Mouse (Mus musculus): ENCODE data around the gene Smc1b.
A peak's percentile ranks its signal among the peaks of the same experiment; 100 is the strongest.

Gene Smc1b

GRCm38 (mm10) chr15:85131275-85132192, at the start of gene Smc1b, which contains the start of gene Ribc2:
Smc1b (minus strand) TSS chr15:85131964.
Ribc2 (plus strand) TSS chr15:85132078.
- DNase-seq (ENCODE audit: low read depth): peak; percentile 12

GRCm38 (mm10) chr15:85180368-85180767, 48.6 kb upstream of the Smc1b start:
- no peak for DNase-seq (ENCODE audit: low read depth)

DNA sequence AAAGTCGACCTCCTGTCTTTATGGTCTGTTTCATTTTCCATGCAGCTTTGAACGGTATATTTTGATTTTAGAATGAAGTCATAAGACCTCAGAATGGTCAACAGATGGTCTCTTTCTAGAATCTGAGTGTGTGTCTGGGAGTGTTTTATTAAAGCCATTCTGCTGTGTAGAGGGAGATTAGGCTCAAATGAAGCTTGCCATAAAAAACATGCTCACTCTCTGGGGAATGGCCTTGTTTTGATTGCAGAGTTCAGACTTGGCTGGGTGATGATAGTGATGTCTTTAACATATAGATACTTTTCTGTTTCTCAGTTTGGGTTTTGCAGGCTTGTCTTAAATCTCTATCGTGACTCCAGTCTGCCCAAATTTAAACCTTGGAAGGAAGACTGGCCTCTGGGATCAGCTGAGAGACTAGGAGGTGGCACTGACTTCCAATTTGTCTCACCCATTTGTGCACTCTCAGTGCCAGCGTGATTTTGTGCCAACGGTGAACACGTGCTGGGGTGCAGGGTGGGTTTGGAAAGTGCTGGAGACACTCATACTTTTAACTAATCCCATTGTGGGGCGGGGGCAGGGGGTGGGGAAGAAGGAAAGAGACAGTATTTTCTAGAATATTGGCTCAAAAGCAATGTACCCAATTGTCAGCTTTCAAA, 47.9 kb upstream of the Smc1b start:
- DNase-seq (ENCODE audit: low read depth): no peak

DNA sequence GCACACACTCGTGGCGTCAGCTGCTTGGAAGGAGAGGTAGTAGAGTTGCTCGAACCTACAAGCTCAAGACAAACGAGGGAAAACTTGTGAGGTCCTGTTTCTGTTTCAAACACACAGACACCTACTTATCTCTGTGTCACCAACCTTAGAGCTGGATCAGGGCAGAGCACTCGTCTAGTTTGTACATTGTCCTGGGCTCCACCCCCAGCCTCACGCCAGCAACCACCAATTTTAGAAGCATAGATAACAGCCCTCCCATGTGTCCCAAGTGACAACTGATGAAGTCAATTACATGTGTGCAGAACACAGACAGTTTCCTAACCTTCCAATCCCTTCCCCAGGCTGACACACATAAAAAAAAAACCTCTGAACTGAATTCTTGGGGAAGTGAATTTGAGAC, 46.4 kb upstream of the Smc1b start:
- DNase-seq (ENCODE audit: low read depth): no peak

GRCm38 (mm10) chr15:85177576-85177975, 45.8 kb upstream of the Smc1b start:
- peak; percentile 91 for DNase-seq (ENCODE audit: low read depth)

GRCm38 (mm10) chr15:85174060-85174459, 42.3 kb upstream of the Smc1b start:
- DNase-seq (ENCODE audit: low read depth): no peak

- DNase-seq (ENCODE audit: low read depth): no peak
Observed at GRCm38 (mm10) chr15:85173425-85173824, 41.7 kb upstream of the Smc1b start.

DNA sequence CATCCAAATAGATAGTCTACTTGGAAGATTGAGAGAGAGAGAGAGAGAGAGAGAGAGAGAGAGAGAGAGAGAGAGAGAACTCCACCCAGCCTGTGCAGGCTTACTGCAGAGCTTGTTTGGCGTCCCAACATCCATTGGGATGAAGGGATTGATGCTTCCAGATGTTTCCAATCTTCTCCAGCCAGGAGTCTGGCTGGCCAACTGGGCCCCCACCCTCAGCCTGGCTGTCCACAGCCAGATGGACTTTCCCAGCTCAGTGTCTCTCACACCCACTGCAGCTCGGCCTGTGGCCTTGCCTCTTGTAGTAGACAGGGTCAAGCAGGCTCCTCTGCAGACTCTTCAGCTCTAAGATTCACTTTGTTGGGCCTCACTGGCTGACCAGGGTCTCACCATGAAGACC, 40.3 kb upstream of the Smc1b start:
- no peak for DNase-seq (ENCODE audit: low read depth)

DNA sequence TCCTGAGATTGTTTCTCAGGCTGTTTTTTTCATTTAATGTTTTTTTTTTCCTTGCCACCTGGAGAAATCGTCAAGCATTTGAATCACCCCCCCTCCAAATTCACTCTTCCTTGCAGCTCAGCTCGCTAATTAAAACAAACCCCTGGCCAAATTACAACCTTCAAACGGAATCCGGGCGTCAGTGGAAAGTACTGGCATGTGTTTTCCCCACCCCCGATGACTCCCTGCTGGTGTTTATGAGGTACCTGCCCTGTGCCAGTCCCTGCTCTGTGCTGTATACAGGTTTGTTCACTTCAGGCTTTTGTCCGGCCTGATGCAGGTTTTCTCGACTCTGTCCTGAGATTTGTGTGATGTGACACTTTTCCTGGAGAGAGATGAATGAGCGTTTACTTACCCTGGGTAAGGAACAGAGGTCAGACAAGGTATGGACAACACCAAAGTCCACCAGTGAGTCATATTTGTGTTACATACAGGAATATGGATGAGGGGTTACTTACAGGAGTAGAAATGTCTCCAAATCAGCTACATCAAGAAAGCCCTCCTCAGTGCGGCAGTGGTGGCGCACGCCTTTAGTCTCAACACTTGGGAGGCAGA, 35.4 kb upstream of the Smc1b start:
- DNase-seq (ENCODE audit: low read depth): no peak

DNA sequence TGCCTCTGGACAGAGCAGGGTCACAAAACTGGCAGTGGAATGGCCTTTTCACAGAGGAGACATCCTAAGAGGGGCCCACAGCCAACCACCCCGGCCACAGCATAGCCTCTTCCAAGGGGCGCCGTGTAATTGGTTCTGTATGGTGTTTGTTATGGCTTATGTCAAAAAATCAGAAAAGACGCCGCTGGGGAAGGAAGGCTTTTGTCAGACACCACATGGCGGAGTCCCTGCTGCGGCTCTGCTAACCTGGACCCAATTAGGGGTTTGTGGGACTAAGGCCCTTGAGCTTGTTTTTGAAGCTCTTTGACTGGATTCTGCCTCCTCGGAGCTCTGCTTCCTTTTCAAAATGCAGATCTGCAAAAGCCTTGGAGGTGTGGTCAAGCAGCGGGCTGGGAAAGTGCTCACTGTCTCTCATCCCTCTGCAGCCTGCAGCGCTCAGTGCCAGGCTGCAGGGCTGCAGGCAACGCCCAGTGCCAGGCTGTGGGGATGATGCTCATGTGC, 34.7 kb upstream of the Smc1b start:
- no peak for DNase-seq (ENCODE audit: low read depth)

GRCm38 (mm10) chr15:85162693-85163663, 31.2 kb upstream of the Smc1b start:
- DNase-seq (ENCODE audit: low read depth): no peak

DNA sequence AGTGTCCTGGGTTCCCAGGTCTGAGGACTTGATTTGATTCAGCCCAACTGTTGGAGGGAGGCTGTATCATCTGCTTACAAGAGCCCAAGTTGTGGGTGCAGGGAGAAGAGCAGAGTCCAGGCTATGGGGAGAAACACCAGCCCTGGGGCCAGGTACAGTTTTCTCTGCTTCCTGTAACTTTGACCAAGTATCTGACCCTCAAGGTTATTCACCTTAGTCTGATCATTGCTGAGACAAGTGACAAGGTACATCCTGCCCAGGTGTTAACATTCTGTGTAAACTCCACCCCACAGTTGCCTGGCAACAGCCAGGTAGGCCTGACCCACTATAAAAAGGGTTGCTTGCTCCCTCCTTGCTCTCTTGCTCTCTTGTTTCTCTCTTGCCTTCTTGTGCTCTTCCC, 29.7 kb upstream of the Smc1b start:
- DNase-seq (ENCODE audit: low read depth): no peak

GRCm38 (mm10) chr15:85156198-85156597, 24.4 kb upstream of the Smc1b start:
- no peak for DNase-seq (ENCODE audit: low read depth)

DNA sequence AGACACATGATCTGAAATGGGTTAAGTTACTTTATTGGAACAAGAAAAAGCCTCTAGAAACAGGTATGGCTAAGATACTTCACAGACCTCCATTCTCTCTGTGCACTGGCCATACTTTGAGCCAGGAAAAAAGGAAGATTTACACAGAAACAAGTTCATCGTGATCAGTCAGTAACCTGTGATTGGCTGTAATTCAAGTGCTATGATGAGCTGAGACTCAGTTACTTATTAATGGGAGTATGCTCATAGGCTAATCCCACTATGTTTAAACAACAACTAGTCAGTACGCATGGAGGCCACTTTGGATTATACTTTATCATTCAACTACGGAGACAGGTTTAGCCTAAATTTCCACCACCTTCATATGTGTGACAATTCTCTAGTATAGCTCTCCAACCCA, 22.3 kb upstream of the Smc1b start:
- no peak for DNase-seq (ENCODE audit: low read depth)

- DNase-seq (ENCODE audit: low read depth): no peak
Observed at GRCm38 (mm10) chr15:85152577-85152976, 20.8 kb upstream of the Smc1b start.

GRCm38 (mm10) chr15:85151433-85151918, 19.7 kb upstream of the Smc1b start:
- peak; percentile 25 for DNase-seq (ENCODE audit: low read depth)

- no peak for DNase-seq (ENCODE audit: low read depth)
Observed at GRCm38 (mm10) chr15:85144249-85144648, 12.5 kb upstream of the Smc1b start.

DNA sequence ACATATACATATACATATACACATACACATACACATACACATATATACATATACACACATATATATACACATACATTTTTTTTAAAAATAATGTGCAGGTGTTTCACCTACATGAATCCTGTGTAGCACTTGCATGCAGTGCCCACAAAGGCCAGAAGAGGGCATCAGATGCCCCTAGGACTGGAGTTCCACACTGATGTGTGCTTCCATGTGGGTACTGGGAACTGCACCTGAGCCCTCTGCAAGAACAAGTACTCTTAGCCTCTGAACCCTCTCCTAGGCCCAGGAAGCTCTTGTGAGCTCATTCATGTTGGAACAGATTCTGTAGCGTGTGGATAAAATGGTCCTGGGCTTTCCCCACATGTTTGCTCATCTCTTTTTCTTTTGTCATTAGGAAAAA, 12.0 kb upstream of the Smc1b start:
- no peak for DNase-seq (ENCODE audit: low read depth)

- no peak for DNase-seq (ENCODE audit: low read depth)
Observed at GRCm38 (mm10) chr15:85143161-85143560, 11.4 kb upstream of the Smc1b start.

- no peak for DNase-seq (ENCODE audit: low read depth)
Observed at GRCm38 (mm10) chr15:85142441-85142840, 10.7 kb upstream of the Smc1b start.

DNA sequence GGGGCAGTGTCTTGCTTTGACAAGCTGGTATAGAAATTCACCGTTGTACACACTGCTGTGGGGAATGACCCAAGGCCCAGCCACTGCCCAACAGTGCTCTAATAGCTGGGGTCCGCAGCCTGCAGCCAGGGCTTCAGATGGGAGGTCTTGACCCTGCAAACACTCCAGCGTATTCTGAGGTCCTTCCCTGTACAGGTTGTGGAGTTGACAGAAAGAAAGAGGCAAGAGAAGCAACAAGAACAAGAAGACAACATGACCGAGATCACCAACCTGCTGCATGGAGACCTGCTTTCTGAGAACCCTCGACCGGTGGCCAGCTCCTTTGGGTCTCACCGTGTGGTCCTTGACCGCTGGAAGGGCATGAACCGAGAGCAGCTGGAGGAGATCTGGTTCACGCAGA, 9.5 kb upstream of the Smc1b start:
- DNase-seq (ENCODE audit: low read depth): no peak
